Mouse (Mus musculus) heart, adult 2 months (tissue): ENCODE measurements around the gene Bnc2. TPM values are rescaled to one million over a fixed set of nuclear protein-coding genes. Genes with fewer than 3 reads are reported as not detected.

Source experiments
- DNase-seq, 2 experiments: peaks; one replicate each; pipeline ENCODE4 v3.0.0; 2021
- H3K27ac ChIP-seq: fragments of 200-600 bp; 2 replicates; pipeline ENCODE4 v1.8.1; 2022
- H3K27me3 ChIP-seq: fragments of 200-500 bp; 2 replicates; pipeline ENCODE4 v1.6.1; 2012; ENCODE audit warnings: mild to moderate bottlenecking, low read length, inconsistent platforms, mixed read lengths; ENCODE audit not compliant: control insufficient read depth, insufficient read depth
- H3K36me3 ChIP-seq: fragments of 200-500 bp; 2 replicates; pipeline ENCODE4 v1.6.1; 2012; ENCODE audit warnings: low read length, inconsistent platforms; ENCODE audit not compliant: control insufficient read depth, insufficient read depth
- H3K4me1 ChIP-seq: fragments of 200-500 bp; 2 replicates; pipeline ENCODE4 v1.6.1; 2011; ENCODE audit warnings: low read length; ENCODE audit not compliant: control insufficient read depth, insufficient read depth
- H3K4me3 ChIP-seq: fragments of 200-600 bp; 2 replicates; pipeline ENCODE4 v1.8.1; 2022
- H3K79me2 ChIP-seq: fragments of 200-500 bp; replicated peaks from 2 replicates; pipeline ENCODE4 v1.6.1; 2012; ENCODE audit warnings: mild to moderate bottlenecking, inconsistent platforms, low read length, moderate library complexity, mixed read lengths; ENCODE audit not compliant: control insufficient read depth, insufficient read depth
- H3K9ac ChIP-seq: fragments of 200-500 bp; 2 replicates; pipeline ENCODE4 v1.6.1; 2012; ENCODE audit warnings: low read depth, mild to moderate bottlenecking, control low read depth, inconsistent platforms, low read length, mixed read lengths
- CTCF ChIP-seq: fragments of 200-600 bp; IDR thresholded peaks from 2 replicates; pipeline ENCODE4 v1.8.1; 2022; ENCODE audit warnings: antibody characterized with exemption, mild to moderate bottlenecking, moderate library complexity
- EP300 ChIP-seq: fragments of 200-500 bp; IDR thresholded peaks from 2 replicates; pipeline ENCODE4 v1.6.1; 2011; ENCODE audit warnings: low read depth, low read length, control low read depth; ENCODE audit not compliant: insufficient read depth
- POLR2A ChIP-seq: fragments of 200-500 bp; IDR thresholded peaks from 2 replicates; pipeline ENCODE4 v1.6.1; 2011; ENCODE audit warnings: mild to moderate bottlenecking, low read depth, low read length, control low read depth; ENCODE audit not compliant: insufficient read depth
- WGBS: fragments of 180-500 bp; shearing (Covaris S2); methylation state at CpG from one replicate; pipeline ENCODE4 v1.1.7; 2018; 5-methylcytosine and 5-hydroxymethylcytosine counted together
- intact Hi-C: fragments of 180-260 bp; cut with DNase I; formaldehyde crosslinking; loops from one replicate; pipeline ENCODE4 v1.15.1; 2025
- polyA plus RNA-seq: library from polyadenylated mRNA; depleted of rRNA; stranded (reverse); fragments of >200 nt; gene quantifications from 2 replicates; pipeline ENCODE4 v1.2.3, GENCODE M21; 2012
- total RNA-seq, 2 experiments: library from RNA; stranded (reverse); gene quantifications; 2 replicates each; pipeline ENCODE4 v1.2.3; 2021

The Bnc2 gene
- total and polyA plus RNA-seq, 3 experiments, result 1.6 to 3.0 (median 2.6) TPM

- H3K79me2 ChIP-seq, result no peaks in the 10 kb centered on the region
- H3K27ac ChIP-seq, result no peak overlapping the region
- intact Hi-C loops, result no loop called here
- no peak for TF ChIP-seq CTCF
- no peak for TF ChIP-seq POLR2A
- no peak for TF ChIP-seq EP300
- no peak for DNase-seq
- WGBS, result 49% methylated on average over 8 of the region's 8 CpGs
- H3K9ac ChIP-seq, result no peak overlapping the region
- no peaks in the 10 kb centered on the region for H3K27me3 ChIP-seq
- H3K4me3 ChIP-seq, result no peak overlapping the region
- no peaks in the 10 kb centered on the region for H3K36me3 ChIP-seq
- H3K4me1 ChIP-seq, result no peaks in the 10 kb centered on the region
Observed at GRCm38 (mm10) chr4:84356468-84357153, 318.5 kb downstream of the Bnc2 start.

GRCm38 (mm10) chr4:84352656-84353055, 322.4 kb downstream of the Bnc2 start:
- H3K27ac ChIP-seq, result no peak overlapping the region
- TF ChIP-seq EP300 (no peak), CTCF (no peak)
- H3K79me2 ChIP-seq, result no peaks in the 10 kb centered on the region
- H3K27me3 ChIP-seq, result no peaks in the 10 kb centered on the region
- intact Hi-C loops, result no loop called here
- DNase-seq, result no peak
- H3K4me1 ChIP-seq, result no peaks in the 10 kb centered on the region
- 35% methylated on average over 2 of the region's 2 CpGs for WGBS
- no peak overlapping the region for H3K4me3 ChIP-seq
- H3K9ac ChIP-seq, result no peak overlapping the region
- H3K36me3 ChIP-seq, result no peaks in the 10 kb centered on the region

- intact Hi-C loops, result no loop called here
- Histone ChIP-seq H3K9ac (no peak overlapping the region), H3K36me3 (no peaks in the 10 kb centered on the region), H3K79me2 (no peaks in the 10 kb centered on the region), H3K4me1 (no peaks in the 10 kb centered on the region), H3K27me3 (no peaks in the 10 kb centered on the region), H3K27ac (no peak overlapping the region), H3K4me3 (no peak overlapping the region)
- 42% methylated on average over 5 of the region's 5 CpGs for WGBS
- no peak for TF ChIP-seq CTCF
- TF ChIP-seq EP300, result no peak
- TF ChIP-seq POLR2A, result no peak
- DNase-seq, result no peak
Observed at GRCm38 (mm10) chr4:84349536-84349935, 325.5 kb downstream of the Bnc2 start.

GRCm38 (mm10) chr4:84339172-84339571, 335.9 kb downstream of the Bnc2 start:
- Histone ChIP-seq H3K36me3 (no peaks in the 10 kb centered on the region), H3K9ac (no peak overlapping the region), H3K27me3 (no peaks in the 10 kb centered on the region), H3K27ac (no peak overlapping the region), H3K79me2 (no peaks in the 10 kb centered on the region), H3K4me3 (no peak overlapping the region), H3K4me1 (no peaks in the 10 kb centered on the region)
- DNase-seq, result no peak
- intact Hi-C loops, result no loop called here
- TF ChIP-seq EP300, result no peak
- no peak for TF ChIP-seq POLR2A
- TF ChIP-seq CTCF, result no peak
- 60% methylated on average over 4 of the region's 4 CpGs for WGBS

- no peak for DNase-seq
- no peaks in the 10 kb centered on the region for H3K4me1 ChIP-seq
- intact Hi-C loops, result no loop called here
- TF ChIP-seq POLR2A, result no peak
- TF ChIP-seq EP300, result no peak
- no peak for TF ChIP-seq CTCF
- H3K36me3 ChIP-seq, result no peaks in the 10 kb centered on the region
- H3K9ac ChIP-seq, result no peak overlapping the region
- WGBS, result 65% methylated on average over 9 of the region's 9 CpGs
- no peaks in the 10 kb centered on the region for H3K79me2 ChIP-seq
- no peak overlapping the region for H3K27ac ChIP-seq
- H3K27me3 ChIP-seq, result no peaks in the 10 kb centered on the region
- no peak overlapping the region for H3K4me3 ChIP-seq
Observed at GRCm38 (mm10) chr4:84331995-84332394, 343.1 kb downstream of the Bnc2 start.

GRCm38 (mm10) chr4:84331450-84331849, 343.6 kb downstream of the Bnc2 start:
- intact Hi-C loops, result no loop called here
- Histone ChIP-seq H3K36me3 (no peaks in the 10 kb centered on the region), H3K79me2 (no peaks in the 10 kb centered on the region), H3K9ac (no peak overlapping the region), H3K4me3 (no peak overlapping the region), H3K27me3 (no peaks in the 10 kb centered on the region), H3K4me1 (no peaks in the 10 kb centered on the region), H3K27ac (no peak overlapping the region)
- no peak for DNase-seq
- TF ChIP-seq EP300, result no peak
- WGBS, result 56% methylated on average over 3 of the region's 3 CpGs
